Mouse (Mus musculus) E14TG2a.4 (cell line): Measurements from ENCODE around the gene Tenm1.

ENCODE experiments used
- CTCF ChIP-seq: conservative IDR thresholded peaks from 2 replicates; pipeline ENCODE4 v1.5.1; 2014; ENCODE audit warnings: low read length
- NANOG ChIP-seq: IDR thresholded peaks from 2 replicates; pipeline ENCODE4 v1.6.1; 2014; ENCODE audit warnings: borderline replicate concordance, low read length, mixed read lengths

GRCm38 (mm10) chrX:42986100-42986499 is 442.8 kb downstream of the Tenm1 start:
- no peak for TF ChIP-seq CTCF
- TF ChIP-seq NANOG: no peak
